Mouse (Mus musculus): Measurements from ENCODE around the gene Themis.

The Themis gene

GRCm38 (mm10) chr10:28805160-28805559, 137.0 kb downstream of the Themis start:
- DNase-seq (ENCODE audit: low spot score in 2 of 2): no peak

- DNase-seq (ENCODE audit: low spot score in 2 of 2): no peak
Observed at GRCm38 (mm10) chr10:28811928-28812570, 143.9 kb downstream of the Themis start.

- DNase-seq (ENCODE audit: low spot score in 2 of 2): no peak
Observed at GRCm38 (mm10) chr10:28812571-28812936, 144.4 kb downstream of the Themis start.

GRCm38 (mm10) chr10:28816160-28816559, 148.0 kb downstream of the Themis start:
- no peak for DNase-seq (ENCODE audit: low spot score in 2 of 2)

GRCm38 (mm10) chr10:28822320-28822719, 154.2 kb downstream of the Themis start:
- DNase-seq (ENCODE audit: low spot score in 2 of 2): no peak

- no peak for DNase-seq (ENCODE audit: low spot score in 2 of 2)
Observed at GRCm38 (mm10) chr10:28842605-28843004, 174.4 kb downstream of the Themis start.

- peak; percentile 13 to 52 for DNase-seq (ENCODE audit: low spot score in 2 of 2)
Observed at GRCm38 (mm10) chr10:28843755-28844717, 175.9 kb downstream of the Themis start.

GRCm38 (mm10) chr10:28856154-28856553, 188.0 kb downstream of the Themis start:
- DNase-seq (ENCODE audit: low spot score in 2 of 2): no peak

GRCm38 (mm10) chr10:28870580-28871354, 202.6 kb downstream of the Themis start:
- DNase-seq (ENCODE audit: low spot score in 2 of 2): no peak

- DNase-seq (ENCODE audit: low spot score in 2 of 2): no peak
Observed at GRCm38 (mm10) chr10:28874605-28875004, 206.4 kb downstream of the Themis start.

GRCm38 (mm10) chr10:28887643-28888042, 219.5 kb downstream of the Themis start:
- DNase-seq (ENCODE audit: low spot score in 2 of 2): no peak

GRCm38 (mm10) chr10:28890886-28891285, 222.7 kb downstream of the Themis start:
- no peak for DNase-seq (ENCODE audit: low spot score in 2 of 2)

GRCm38 (mm10) chr10:28898351-28898750, 230.2 kb downstream of the Themis start:
- no peak for DNase-seq (ENCODE audit: low spot score in 2 of 2)
